In genomic region chr5:146678049-146678774, GRCm38 (mm10) we compare ENCODE assay signal across 20 mouse cellular contexts.
DNase-seq lines count a peak whose midpoint lies in the region; ATAC-seq and TF ChIP-seq lines count a peak whose summit lies in the region.
"Had no signal": no experiment of that assay in that cellular context is flagged by ENCODE, and none has a peak within 500 bp of the region (broad histone marks: within the 10 kb centered on the region; RNA-seq: fewer than 3 reads in every experiment).

No protein-coding gene starts in this region.

- peak; percentile 20 for ATAC-seq in megakaryocyte-erythroid progenitor cell, adult 5-6 weeks (replicated peaks; ENCODE audit: low FRiP score, low TSS enrichment, poor library complexity, severe bottlenecking)
- ATAC-seq: forebrain, postnatal 0 days had no signal

- H3K4me3 ChIP-seq in heart, embryonic 10.5 days = no peak overlapping the region
- H3K4me3 ChIP-seq in heart, adult 2 months = no peak overlapping the region
- no peak overlapping the region for H3K4me3 ChIP-seq in spleen, adult 2 months (ENCODE audit: extremely low read depth, insufficient read depth, insufficient read length)
- H3K4me3 ChIP-seq: embryonic facial prominence, embryonic 15.5 days; hindbrain, embryonic 10.5 days; left cerebral cortex, adult 2 months; limb, embryonic 12.5 days; neural tube, embryonic 13.5 days had no signal

- intact Hi-C loops in heart, adult 2 months (cut with DNase I) = loop anchor here (5.0 to 10.0 kb wide), 2 partner anchors 547 to 639 kb away; no protein-coding TSS in a partner anchor

- H3K27me3 ChIP-seq in heart, embryonic 10.5 days (ENCODE audit: insufficient read depth, poor library complexity, severe bottlenecking) = peaks cover 6% of the 10 kb centered on the region; the same call in 1 of the 2 replicates
- no peaks in the 10 kb centered on the region for H3K27me3 ChIP-seq in heart, adult 2 months (ENCODE audit: control insufficient read depth, insufficient read depth, low read length)
- H3K27me3 ChIP-seq in spleen, adult 2 months (ENCODE audit: control insufficient read depth, insufficient read depth, low read length) = no peaks in the 10 kb centered on the region
- H3K27me3 ChIP-seq: embryonic facial prominence, embryonic 15.5 days had no signal

- no peak for TF ChIP-seq POLR2A in heart, adult 2 months (IDR thresholded peaks at IDR 0.05; ENCODE audit: insufficient read depth, low read depth, low read length)
- TF ChIP-seq POLR2A in spleen, adult 2 months (IDR thresholded peaks at IDR 0.05; ENCODE audit: low read depth, low read length) = no peak

- H3K79me2 ChIP-seq in heart, adult 2 months (replicated peaks; ENCODE audit: control insufficient read depth, insufficient read depth, low read length) = no peaks in the 10 kb centered on the region

- H3K27ac ChIP-seq in heart, embryonic 10.5 days = 0 out of 2 replicates have a peak overlapping the region, but pooled peaks have one; percentile 59
- H3K27ac ChIP-seq in heart, adult 2 months = no peak overlapping the region; the same call in 1 of the 2 replicates
- H3K27ac ChIP-seq in spleen, adult 2 months (ENCODE audit: insufficient read depth, low read length) = peak overlapping the region; percentile 58; the same call in 1 of the 2 replicates
- H3K27ac ChIP-seq: embryonic facial prominence, embryonic 15.5 days; hindbrain, embryonic 10.5 days; left cerebral cortex, adult 2 months; limb, embryonic 12.5 days; neural tube, embryonic 13.5 days had no signal

- no peak for DNase-seq in heart, embryonic 10.5 days (ENCODE audit: low spot score)
- DNase-seq in heart, adult 2 months = no peak
- no peak for DNase-seq in spleen, adult 2 months (ENCODE audit: low read depth in 1 of 2, low spot score in 2 of 2)
- DNase-seq in spleen, adult 18-20 months = no peak
- no peak for DNase-seq in cerebellum, postnatal 10 days
- DNase-seq in right cerebral cortex, adult 2 months (ENCODE audit: low spot score in 2 of 2) = no peak
- no peak for DNase-seq in ovary, postnatal 10 days (ENCODE audit: low spot score)
- DNase-seq: adrenal gland, postnatal 36 days; cerebellum, adult 11-12 months; forebrain, postnatal 0 days; gastrocnemius, postnatal 10 days; lung, postnatal 14 days; right cerebral cortex, adult 18-20 months; thymus, postnatal 36 days had no signal

- TF ChIP-seq EP300 in heart, adult 2 months (IDR thresholded peaks at IDR 0.05; ENCODE audit: insufficient read depth, low read depth, low read length) = no peak

- no peak for TF ChIP-seq CTCF in heart, adult 2 months (IDR thresholded peaks at IDR 0.05)
- TF ChIP-seq CTCF in spleen, adult 2 months (IDR thresholded peaks at IDR 0.05; ENCODE audit: extremely low read depth, insufficient read depth, insufficient read length, insufficient replicate concordance) = no peak

- peaks cover 18% of the 10 kb centered on the region for H3K4me1 ChIP-seq in heart, embryonic 10.5 days
- no peaks in the 10 kb centered on the region; the same call in 1 of the 2 replicates for H3K4me1 ChIP-seq in heart, adult 2 months (ENCODE audit: control insufficient read depth, insufficient read depth, low read length)
- H3K4me1 ChIP-seq in spleen, adult 2 months (ENCODE audit: control insufficient read depth, insufficient read depth, insufficient read length) = peaks cover 45% of the 10 kb centered on the region; the same call in 1 of the 2 replicates
- H3K4me1 ChIP-seq: embryonic facial prominence, embryonic 15.5 days had no signal

- H3K36me3 ChIP-seq in heart, embryonic 10.5 days = no peaks in the 10 kb centered on the region
- no peaks in the 10 kb centered on the region for H3K36me3 ChIP-seq in heart, adult 2 months (ENCODE audit: control insufficient read depth, insufficient read depth, low read length)
- no peaks in the 10 kb centered on the region for H3K36me3 ChIP-seq in spleen, adult 2 months (ENCODE audit: control insufficient read depth, insufficient read depth, low read length)
- H3K36me3 ChIP-seq: embryonic facial prominence, embryonic 15.5 days; hindbrain, embryonic 10.5 days; limb, embryonic 12.5 days; neural tube, embryonic 13.5 days had no signal

- H3K9me3 ChIP-seq in heart, embryonic 10.5 days = no peaks in the 10 kb centered on the region
- H3K9me3 ChIP-seq: embryonic facial prominence, embryonic 15.5 days; hindbrain, embryonic 10.5 days; limb, embryonic 12.5 days; neural tube, embryonic 13.5 days had no signal

- no peak overlapping the region for H3K9ac ChIP-seq in heart, adult 2 months (ENCODE audit: low read depth, low read length)
- H3K9ac ChIP-seq: embryonic facial prominence, embryonic 15.5 days; forebrain, postnatal 0 days; limb, embryonic 12.5 days; neural tube, embryonic 13.5 days had no signal

- 77% methylated on average over 13 of the region's 13 CpGs for WGBS in heart, embryonic 10.5 days
- WGBS in heart, adult 2 months = 82% methylated on average over 13 of the region's 13 CpGs
- 75% methylated on average over 13 of the region's 13 CpGs for WGBS in spleen, adult 2 months
